Mouse (Mus musculus) c-Kit-positive CD71-positive TER-119-negative erythroid progenitor cells, embryonic 14.5 days (primary cell): ENCODE data around the gene Rpgr.

Experiments
- DNase-seq: peaks from one replicate; pipeline ENCODE4 v3.0.0-alpha.2; 2013; ENCODE audit warnings: low read depth

Gene Rpgr

GRCm38 (mm10) chrX:10071529-10071928, 145.2 kb downstream of the Rpgr start:
- DNase-seq, result no peak

GRCm38 (mm10) chrX:10070689-10071088, 146.0 kb downstream of the Rpgr start:
- DNase-seq, result no peak

DNA sequence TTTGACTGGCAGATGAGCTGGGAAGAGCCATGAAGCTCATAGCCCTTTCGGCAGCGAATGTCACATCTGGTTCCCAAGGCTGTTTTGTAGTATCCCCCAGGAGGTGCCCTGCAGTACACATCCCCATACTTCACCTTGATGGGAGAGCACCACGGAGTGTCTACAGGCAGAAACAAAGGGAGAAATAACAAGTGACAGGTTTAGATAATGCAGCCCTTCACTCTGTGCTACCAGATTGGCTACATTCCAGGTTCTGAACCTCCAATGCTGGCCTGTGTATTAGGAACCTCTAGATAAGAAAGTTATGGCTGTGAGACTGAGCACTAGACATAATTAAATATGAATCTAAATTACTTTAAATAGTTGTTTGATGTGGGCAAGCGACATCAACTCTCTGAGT, 147.3 kb downstream of the Rpgr start:
- DNase-seq, result no peak

DNA sequence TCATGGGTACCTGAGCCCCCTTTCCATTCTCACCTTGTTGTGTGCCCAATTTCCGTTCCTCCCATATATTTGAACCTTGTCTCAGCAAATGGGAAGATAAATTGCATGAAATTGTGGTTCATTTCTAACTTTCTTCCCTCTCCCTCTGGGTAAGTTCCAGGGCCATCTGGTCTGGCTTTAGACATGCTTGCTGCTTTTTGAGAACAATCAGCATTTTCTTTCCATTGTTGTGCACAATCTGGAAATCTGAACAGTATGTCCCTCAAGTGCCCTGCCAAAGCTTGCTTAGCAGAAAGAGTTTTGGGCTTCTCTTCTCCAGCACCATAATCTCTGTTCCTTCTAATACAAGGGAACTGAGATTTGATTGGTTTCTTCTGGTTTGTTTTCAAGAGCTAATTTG, 152.9 kb downstream of the Rpgr start:
- no peak for DNase-seq

DNA sequence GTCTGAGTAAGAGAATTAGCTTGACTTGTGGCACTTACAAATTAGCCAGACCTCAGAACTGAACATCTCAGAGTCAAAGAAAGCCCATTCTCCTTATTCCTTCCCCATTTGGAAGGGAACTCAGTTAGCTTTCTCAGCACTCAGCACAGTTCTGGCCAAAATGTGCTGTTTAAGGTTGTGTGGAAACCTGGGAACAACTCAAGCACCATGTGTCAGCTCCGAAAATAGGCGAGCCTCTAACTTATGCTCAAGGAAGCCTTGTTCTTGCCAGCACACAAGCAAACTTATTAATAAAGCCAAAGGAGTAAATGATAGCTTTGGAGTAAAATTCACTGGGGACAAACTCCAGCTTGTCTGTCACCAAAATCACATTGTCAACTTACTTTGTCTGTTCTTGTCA, 153.4 kb downstream of the Rpgr start:
- DNase-seq, result no peak

GRCm38 (mm10) chrX:10062201-10062600, 154.5 kb downstream of the Rpgr start:
- no peak for DNase-seq

- DNase-seq, result no peak
Measured at GRCm38 (mm10) chrX:10034666-10035065, 182.1 kb downstream of the Rpgr start.
